Mouse (Mus musculus): ENCODE data around the gene Apopt1. TPM values are rescaled to one million over a fixed set of nuclear protein-coding genes. Genes with fewer than 3 reads are reported as not detected.

The Apopt1 gene
- polyA plus RNA-seq, 1 experiment from 2014 or later = 51.0 TPM

GRCm38 (mm10) chr12:111768322-111768928 is 55.4 kb downstream of the Apopt1 start:
- Histone ChIP-seq H3K36me3 (ENCODE audit: control insufficient read depth, insufficient read depth, low read length) (peaks cover 20% of the 10 kb centered on the region), H3K9ac (ENCODE audit: low read length) (no peak overlapping the region), H3K4me3 (ENCODE audit: control insufficient read depth in 1 of 2, insufficient read depth in 1 of 2, low read depth in 1 of 2, low read length in 2 of 2) (no peak overlapping the region), H3K27me3 (ENCODE audit: control insufficient read depth, insufficient read depth, low read length) (no peaks in the 10 kb centered on the region), H3K4me1 (ENCODE audit: control insufficient read depth in 2 of 2, insufficient read depth in 2 of 2, low read length in 2 of 2) (peaks cover 24 to 42% of the 10 kb centered on the region in 2 experiments), H3K9me3 (ENCODE audit: control insufficient read depth, low read length) (no peaks in the 10 kb centered on the region), H3K27ac (replicated peaks in 1 of 2; ENCODE audit: control insufficient read depth in 1 of 2, insufficient read depth in 1 of 2, low read depth in 2 of 2, low read length in 2 of 2) (no peak overlapping the region), H3K4me2 (ENCODE audit: low read length) (no peak overlapping the region)
- WGBS = 93% methylated on average over 10 of the region's 10 CpGs
- no peak for ATAC-seq (ENCODE audit: insufficient number of reproducible peaks, insufficient read depth, low FRiP score, low read depth)

GRCm38 (mm10) chr12:111769306-111769705 is 56.2 kb downstream of the Apopt1 start:
- 20% methylated on average over 10 of the region's 10 CpGs for whole genome bisulfite sequencing
- no peak for ATAC-seq (ENCODE audit: insufficient number of reproducible peaks, insufficient read depth, low FRiP score, low read depth)
- H3K9me3 ChIP-seq (ENCODE audit: control insufficient read depth, low read length) = no peaks in the 10 kb centered on the region
- H3K4me2 ChIP-seq (ENCODE audit: low read length) = 0 out of 2 replicates have a peak overlapping the region, but pooled peaks have one; percentile 5
- no peak overlapping the region for H3K4me3 ChIP-seq (ENCODE audit: control insufficient read depth in 1 of 2, insufficient read depth in 1 of 2, low read depth in 1 of 2, low read length in 2 of 2)
- peak overlapping the region; percentile 46 to 77 for H3K27ac ChIP-seq (replicated peaks in 1 of 2; ENCODE audit: control insufficient read depth in 1 of 2, insufficient read depth in 1 of 2, low read depth in 2 of 2, low read length in 2 of 2)
- peak overlapping the region; percentile 49; the same call in 1 of the 2 replicates for H3K9ac ChIP-seq (ENCODE audit: low read length)
- peaks cover 25% of the 10 kb centered on the region for H3K36me3 ChIP-seq (ENCODE audit: control insufficient read depth, insufficient read depth, low read length)
- peaks cover 24 to 42% of the 10 kb centered on the region in 2 experiments for H3K4me1 ChIP-seq (ENCODE audit: control insufficient read depth in 2 of 2, insufficient read depth in 2 of 2, low read length in 2 of 2)
- no peaks in the 10 kb centered on the region for H3K27me3 ChIP-seq (ENCODE audit: control insufficient read depth, insufficient read depth, low read length)

GRCm38 (mm10) chr12:111769816-111770577 is 56.9 kb downstream of the Apopt1 start:
- H3K4me3 ChIP-seq (ENCODE audit: control insufficient read depth in 1 of 2, insufficient read depth in 1 of 2, low read depth in 1 of 2, low read length in 2 of 2) = no peak overlapping the region
- 0 out of 2 replicates have a peak overlapping the region, but pooled peaks have one; percentile 15 for H3K4me2 ChIP-seq (ENCODE audit: low read length)
- peaks cover 32% of the 10 kb centered on the region for H3K36me3 ChIP-seq (ENCODE audit: control insufficient read depth, insufficient read depth, low read length)
- WGBS = 43% methylated on average over 9 of the region's 9 CpGs
- H3K27me3 ChIP-seq (ENCODE audit: control insufficient read depth, insufficient read depth, low read length) = no peaks in the 10 kb centered on the region
- peaks cover 24 to 42% of the 10 kb centered on the region in 2 experiments for H3K4me1 ChIP-seq (ENCODE audit: control insufficient read depth in 2 of 2, insufficient read depth in 2 of 2, low read length in 2 of 2)
- H3K9me3 ChIP-seq (ENCODE audit: control insufficient read depth, low read length) = no peaks in the 10 kb centered on the region
- H3K27ac ChIP-seq (replicated peaks in 1 of 2; ENCODE audit: control insufficient read depth in 1 of 2, insufficient read depth in 1 of 2, low read depth in 2 of 2, low read length in 2 of 2) = peak overlapping the region; percentile 46 to 77
- peak; percentile 14; the same call in 1 of the 2 replicates for ATAC-seq (ENCODE audit: insufficient number of reproducible peaks, insufficient read depth, low FRiP score, low read depth)
- H3K9ac ChIP-seq (ENCODE audit: low read length) = peak overlapping the region; percentile 49; the same call in 1 of the 2 replicates

- Histone ChIP-seq H3K4me2 (ENCODE audit: low read length) (no peak overlapping the region), H3K36me3 (ENCODE audit: control insufficient read depth, insufficient read depth, low read length) (peaks cover 38% of the 10 kb centered on the region), H3K4me3 (ENCODE audit: control insufficient read depth in 1 of 2, insufficient read depth in 1 of 2, low read depth in 1 of 2, low read length in 2 of 2) (no peak overlapping the region), H3K9ac (ENCODE audit: low read length) (no peak overlapping the region), H3K9me3 (ENCODE audit: control insufficient read depth, low read length) (no peaks in the 10 kb centered on the region), H3K27ac (replicated peaks in 1 of 2; ENCODE audit: control insufficient read depth in 1 of 2, insufficient read depth in 1 of 2, low read depth in 2 of 2, low read length in 2 of 2) (peak overlapping the region in 1 of 2 experiments; percentile 35; a peak in 2 of 4 replicates), H3K27me3 (ENCODE audit: control insufficient read depth, insufficient read depth, low read length) (no peaks in the 10 kb centered on the region), H3K4me1 (ENCODE audit: control insufficient read depth in 2 of 2, insufficient read depth in 2 of 2, low read length in 2 of 2) (peaks cover 24 to 41% of the 10 kb centered on the region in 2 experiments)
- WGBS = 85% methylated on average over 10 of the region's 10 CpGs
- no peak for ATAC-seq (ENCODE audit: insufficient number of reproducible peaks, insufficient read depth, low FRiP score, low read depth)
These were observed 57.6 kb downstream of the Apopt1 start for GRCm38 (mm10) chr12:111770651-111771050.

- no peaks in the 10 kb centered on the region for H3K9me3 ChIP-seq (ENCODE audit: control insufficient read depth, low read length)
- WGBS = 91% methylated on average over 16 of the region's 16 CpGs
- no peak for ATAC-seq (ENCODE audit: insufficient number of reproducible peaks, insufficient read depth, low FRiP score, low read depth)
- H3K9ac ChIP-seq (ENCODE audit: low read length) = no peak overlapping the region
- no peak overlapping the region for H3K27ac ChIP-seq (replicated peaks in 1 of 2; ENCODE audit: control insufficient read depth in 1 of 2, insufficient read depth in 1 of 2, low read depth in 2 of 2, low read length in 2 of 2)
- H3K4me2 ChIP-seq (ENCODE audit: low read length) = no peak overlapping the region
- peaks cover 9 to 17% of the 10 kb centered on the region in 2 experiments for H3K4me1 ChIP-seq (ENCODE audit: control insufficient read depth in 2 of 2, insufficient read depth in 2 of 2, low read length in 2 of 2)
- H3K27me3 ChIP-seq (ENCODE audit: control insufficient read depth, insufficient read depth, low read length) = no peaks in the 10 kb centered on the region
- H3K4me3 ChIP-seq (ENCODE audit: control insufficient read depth in 1 of 2, insufficient read depth in 1 of 2, low read depth in 1 of 2, low read length in 2 of 2) = no peak overlapping the region
- H3K36me3 ChIP-seq (ENCODE audit: control insufficient read depth, insufficient read depth, low read length) = peaks cover 73% of the 10 kb centered on the region
These were observed 61.1 kb downstream of the Apopt1 start for GRCm38 (mm10) chr12:111774156-111774555.

- ATAC-seq (ENCODE audit: insufficient number of reproducible peaks, insufficient read depth, low FRiP score, low read depth) = no peak
- 81% methylated on average over 15 of the region's 15 CpGs for WGBS
- Histone ChIP-seq H3K27ac (replicated peaks in 1 of 2; ENCODE audit: control insufficient read depth in 1 of 2, insufficient read depth in 1 of 2, low read depth in 2 of 2, low read length in 2 of 2) (no peak overlapping the region), H3K9ac (ENCODE audit: low read length) (no peak overlapping the region), H3K4me1 (ENCODE audit: control insufficient read depth in 2 of 2, insufficient read depth in 2 of 2, low read length in 2 of 2) (peaks cover 3 to 10% of the 10 kb centered on the region in 2 experiments; a peak in 3 of 4 replicates), H3K36me3 (ENCODE audit: control insufficient read depth, insufficient read depth, low read length) (peaks cover 80% of the 10 kb centered on the region), H3K27me3 (ENCODE audit: control insufficient read depth, insufficient read depth, low read length) (no peaks in the 10 kb centered on the region), H3K9me3 (ENCODE audit: control insufficient read depth, low read length) (peaks cover 5% of the 10 kb centered on the region; the same call in 1 of the 2 replicates), H3K4me2 (ENCODE audit: low read length) (no peak overlapping the region), H3K4me3 (ENCODE audit: control insufficient read depth in 1 of 2, insufficient read depth in 1 of 2, low read depth in 1 of 2, low read length in 2 of 2) (no peak overlapping the region)
These were observed 61.8 kb downstream of the Apopt1 start for GRCm38 (mm10) chr12:111774845-111775244.

GRCm38 (mm10) chr12:111777919-111778318 is 64.9 kb downstream of the Apopt1 start:
- H3K4me2 ChIP-seq (ENCODE audit: low read length) = no peak overlapping the region
- H3K27me3 ChIP-seq (ENCODE audit: control insufficient read depth, insufficient read depth, low read length) = no peaks in the 10 kb centered on the region
- H3K27ac ChIP-seq (replicated peaks in 1 of 2; ENCODE audit: control insufficient read depth in 1 of 2, insufficient read depth in 1 of 2, low read depth in 2 of 2, low read length in 2 of 2) = no peak overlapping the region
- peaks cover 5% of the 10 kb centered on the region; the same call in 1 of the 2 replicates for H3K9me3 ChIP-seq (ENCODE audit: control insufficient read depth, low read length)
- H3K36me3 ChIP-seq (ENCODE audit: control insufficient read depth, insufficient read depth, low read length) = peaks cover 99% of the 10 kb centered on the region
- no peak overlapping the region for H3K4me3 ChIP-seq (ENCODE audit: control insufficient read depth in 1 of 2, insufficient read depth in 1 of 2, low read depth in 1 of 2, low read length in 2 of 2)
- no peak overlapping the region for H3K9ac ChIP-seq (ENCODE audit: low read length)
- 96% methylated on average over 13 of the region's 13 CpGs for WGBS
- H3K4me1 ChIP-seq (ENCODE audit: control insufficient read depth in 2 of 2, insufficient read depth in 2 of 2, low read length in 2 of 2) = no peaks in the 10 kb centered on the region; a peak in 1 of 4 replicates
- ATAC-seq (ENCODE audit: insufficient number of reproducible peaks, insufficient read depth, low FRiP score, low read depth) = no peak
